Mouse (Mus musculus) retina, postnatal 1 day (tissue): Measurements from ENCODE around the gene Vasp.

Experiments used
- DNase-seq: peaks from one replicate; pipeline ENCODE4 v3.0.0-alpha.2; 2012

Vasp gene

DNA sequence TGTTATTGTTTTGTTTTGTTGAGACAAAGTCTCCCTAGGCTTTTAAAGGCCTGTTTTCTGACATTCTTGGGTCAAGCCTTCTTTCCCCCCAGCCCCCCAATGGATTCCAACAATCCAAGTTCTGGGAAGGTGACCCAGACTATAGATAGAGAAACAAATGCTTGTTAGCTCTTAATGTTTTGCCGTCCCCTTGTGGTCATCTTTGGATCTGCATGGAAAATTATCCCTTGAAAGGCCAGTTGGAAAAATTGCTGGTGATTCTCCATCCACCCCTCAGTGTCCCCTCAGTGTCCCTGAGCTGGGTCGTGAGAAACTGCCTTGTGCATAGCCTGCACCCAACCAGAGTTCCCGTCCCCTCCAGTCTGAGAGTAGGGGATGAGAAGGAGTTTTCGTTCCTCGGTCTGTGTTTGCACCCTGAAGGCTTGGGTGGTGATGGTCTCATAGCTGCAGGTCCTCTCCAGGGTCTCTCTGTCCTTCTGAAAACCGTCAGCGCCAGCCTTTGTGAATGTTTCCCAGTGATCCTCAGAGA, 62.6 kb downstream of the Vasp start:
- DNase-seq = peak; percentile 84

DNA sequence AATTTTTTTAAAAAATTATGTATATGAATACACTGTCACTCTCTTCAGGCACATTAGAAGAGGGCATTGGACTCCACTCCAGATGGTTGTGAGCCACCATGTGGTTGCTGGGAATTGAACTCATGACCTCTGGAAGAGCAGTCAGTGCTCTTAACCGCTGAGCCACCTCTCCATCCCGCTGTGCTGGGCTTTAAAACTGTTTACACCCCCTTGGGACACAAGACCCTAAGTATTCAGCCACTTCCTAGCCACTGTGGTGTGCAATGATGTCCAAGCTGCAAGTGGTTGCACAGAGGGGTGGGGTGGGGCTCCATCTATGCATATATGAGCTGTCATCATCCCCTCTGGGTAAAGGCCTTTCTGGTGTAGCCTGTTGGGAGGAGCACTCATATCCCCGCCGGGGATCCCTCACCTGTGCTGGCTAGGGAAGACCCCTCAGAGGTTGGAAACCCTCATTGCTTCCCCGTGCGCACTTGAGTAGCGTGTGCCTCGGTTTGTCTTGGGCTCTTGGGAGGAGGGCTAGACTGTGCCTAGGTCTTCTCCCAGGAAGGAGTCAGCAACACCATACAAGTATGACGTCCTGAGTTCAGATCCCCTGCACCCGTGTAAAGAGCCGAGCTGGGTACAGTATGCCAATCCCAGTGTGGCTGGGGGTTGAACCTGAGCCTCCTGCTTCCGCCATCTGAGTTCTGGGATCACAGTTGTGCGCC, 63.3 kb downstream of the Vasp start:
- DNase-seq = no peak
